Mouse (Mus musculus): ENCODE data around the gene Arpp19.

Gene Arpp19

DNA sequence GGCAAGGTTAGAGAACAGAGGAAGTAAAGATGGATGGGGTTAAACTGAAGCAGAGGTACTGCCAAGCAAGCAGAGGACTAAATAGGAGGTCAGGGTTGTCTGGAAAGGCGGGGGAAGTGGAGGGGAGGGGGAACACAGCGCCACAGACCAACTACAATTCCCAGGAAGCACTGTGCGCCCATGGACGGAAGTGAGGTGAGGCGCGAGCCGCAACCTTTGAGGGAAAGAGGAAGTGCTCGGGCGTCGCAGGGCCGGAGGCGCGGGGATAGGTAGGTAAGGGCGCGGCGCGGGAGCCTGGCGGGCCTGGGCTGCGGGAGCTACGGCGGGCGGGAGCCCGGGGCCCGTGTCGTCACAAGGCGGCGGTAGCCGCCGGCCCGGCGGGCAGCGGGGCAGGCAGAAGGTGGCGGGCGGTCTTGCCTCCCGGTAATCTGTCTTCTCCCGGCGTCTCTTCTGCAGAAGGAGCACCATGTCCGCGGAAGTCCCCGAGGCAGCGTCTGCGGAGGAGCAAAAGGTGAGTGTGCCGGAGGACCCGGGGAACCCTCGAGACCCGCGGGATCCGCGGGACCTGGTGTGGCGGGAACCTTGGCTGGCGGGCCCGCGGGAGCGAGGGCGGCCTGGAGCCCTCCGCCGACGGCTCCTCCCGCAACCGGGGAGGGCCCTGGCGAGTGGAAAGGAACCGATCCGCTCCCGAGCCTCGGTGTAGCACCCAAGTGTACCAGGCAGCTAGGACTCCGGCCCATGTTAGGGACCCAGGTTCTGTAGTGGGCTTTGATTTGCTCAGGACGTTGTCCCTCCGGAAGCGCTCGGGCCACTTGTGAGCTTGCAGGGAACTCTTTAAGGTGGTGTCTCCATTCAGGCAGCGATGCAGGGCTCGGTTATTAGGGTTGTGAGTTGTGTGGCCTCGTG lies at the start of gene Arpp19:
TSS of gene Arpp19 (plus strand) at position 164 of the 906 bp plus-strand sequence.
- CTCF ChIA-PET = interaction anchor here (0.9 kb wide), 1 partner anchor 12 kb away, joined by 15 read pairs; no protein-coding TSS in a partner anchor

DNA sequence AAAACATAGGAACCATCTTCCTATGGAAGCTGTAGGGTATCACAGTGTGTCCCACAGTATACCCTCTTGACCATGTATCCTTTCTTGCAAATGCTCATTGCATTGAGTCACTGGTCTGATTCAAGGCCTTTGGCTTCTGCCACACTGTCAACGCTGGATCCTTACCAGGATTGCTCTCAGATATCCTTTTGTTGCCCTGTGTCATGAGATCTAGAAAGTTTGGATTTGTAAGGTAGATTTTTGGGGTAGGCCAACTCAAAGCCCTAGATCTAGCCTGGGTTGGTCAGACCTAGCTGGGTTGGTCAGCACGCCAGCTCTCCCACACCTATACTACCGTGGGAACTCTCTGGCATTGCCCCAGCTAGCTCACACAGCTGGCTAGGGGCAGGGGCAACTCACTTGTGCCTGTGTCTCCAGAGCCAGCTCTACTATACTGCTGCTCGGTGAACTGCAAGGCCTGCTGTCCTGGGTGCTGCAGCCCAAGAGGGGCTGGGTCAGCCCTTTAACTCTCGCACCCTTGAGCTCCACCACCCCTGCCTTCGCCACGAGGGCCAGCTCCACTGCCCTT lies 48.4 kb upstream of the Arpp19 start:
- CTCF ChIA-PET = no interaction called here

DNA sequence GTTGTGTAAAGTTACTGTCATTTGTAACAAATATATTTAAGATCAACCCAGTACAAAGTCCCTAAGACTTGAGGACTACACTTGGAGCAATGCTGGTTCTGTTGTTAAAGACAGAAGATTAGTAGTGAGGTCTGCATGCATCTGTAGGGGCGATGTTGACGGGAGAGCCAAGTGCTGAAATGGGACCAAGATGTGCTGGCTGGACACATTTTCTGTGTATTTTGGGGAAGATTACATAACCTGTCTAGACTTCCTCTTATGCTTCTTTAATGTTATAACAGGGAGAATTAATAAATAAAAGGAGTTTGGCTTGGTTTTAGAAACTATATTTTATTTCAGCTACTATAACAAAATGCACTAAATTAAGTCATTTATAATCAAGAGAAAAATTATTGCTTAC lies 47.4 kb upstream of the Arpp19 start:
- CTCF ChIA-PET = no interaction called here

DNA sequence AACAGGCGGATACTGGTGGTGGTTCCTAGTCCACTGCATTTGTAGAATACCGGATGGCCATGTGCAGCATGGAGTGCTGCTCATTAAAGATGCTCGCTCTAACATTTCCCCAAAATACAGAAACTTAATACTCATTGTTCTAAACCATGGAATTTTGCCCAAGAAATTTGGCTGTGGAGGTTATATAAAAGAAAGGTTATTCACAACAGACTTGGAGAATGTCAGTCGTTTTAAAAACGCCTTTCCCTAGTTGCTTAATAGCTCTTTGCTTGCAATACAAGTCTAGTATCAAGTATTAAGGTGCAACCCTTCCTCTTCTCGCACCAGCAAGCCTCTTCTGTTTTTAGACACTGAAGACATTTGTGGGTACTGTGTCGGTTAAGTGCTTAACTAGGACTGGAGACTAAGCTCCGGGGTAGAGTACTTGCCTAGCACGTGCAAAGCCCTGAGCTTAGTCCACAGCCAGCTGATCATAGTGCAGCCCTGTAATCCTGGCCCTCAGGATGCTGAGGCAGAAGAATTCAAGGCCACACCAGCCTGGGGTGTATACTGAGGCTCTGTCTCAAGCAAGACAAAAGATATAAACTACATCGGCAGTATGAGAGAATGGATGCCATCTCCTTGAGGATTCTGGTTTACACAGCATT lies 42.7 kb upstream of the Arpp19 start:
- CTCF ChIA-PET = interaction anchor here (0.8 kb wide), 1 partner anchor 42 kb away, joined by 3 read pairs; the partner anchor contains the start of gene Fam214a

DNA sequence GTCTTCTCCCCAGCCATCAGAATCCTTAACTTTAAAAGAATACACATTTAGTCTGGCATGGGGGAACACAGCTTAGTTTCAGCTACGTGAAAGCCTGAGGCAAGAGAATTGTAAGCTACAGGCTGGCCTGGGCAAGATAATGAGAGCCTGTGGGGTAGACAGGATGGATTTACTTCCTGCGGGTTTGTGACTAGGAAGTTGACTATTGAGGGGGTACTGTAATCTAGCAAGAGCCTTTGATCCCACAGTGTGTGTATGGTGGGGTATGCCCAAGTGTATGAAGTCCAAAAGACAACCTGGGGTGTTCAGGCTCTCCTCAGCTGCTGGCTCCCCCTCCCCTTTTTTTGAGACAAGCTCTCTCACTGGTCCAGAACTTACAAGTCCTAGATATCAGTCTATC lies 41.1 kb upstream of the Arpp19 start:
- CTCF ChIA-PET = no interaction called here

DNA sequence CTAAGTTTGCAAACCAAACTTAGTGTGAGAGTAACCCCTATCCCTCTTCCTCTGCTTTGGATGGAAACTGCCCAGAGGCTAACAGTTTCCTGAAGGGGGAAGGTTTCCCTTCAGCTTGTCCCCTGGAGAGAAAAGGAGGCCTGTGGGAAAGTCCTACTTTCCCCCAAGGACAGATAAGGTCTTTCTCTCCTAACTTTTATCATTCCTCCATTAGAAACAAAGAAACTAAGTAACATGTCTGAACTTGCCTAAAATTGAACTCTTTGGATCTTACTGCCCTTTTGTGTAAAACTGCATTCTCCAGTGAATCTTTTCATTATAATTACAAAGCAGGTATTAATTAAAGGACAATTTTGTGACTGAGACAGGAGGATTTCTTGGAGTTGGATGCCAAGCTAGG lies 39.4 kb upstream of the Arpp19 start:
- CTCF ChIA-PET = no interaction called here

DNA sequence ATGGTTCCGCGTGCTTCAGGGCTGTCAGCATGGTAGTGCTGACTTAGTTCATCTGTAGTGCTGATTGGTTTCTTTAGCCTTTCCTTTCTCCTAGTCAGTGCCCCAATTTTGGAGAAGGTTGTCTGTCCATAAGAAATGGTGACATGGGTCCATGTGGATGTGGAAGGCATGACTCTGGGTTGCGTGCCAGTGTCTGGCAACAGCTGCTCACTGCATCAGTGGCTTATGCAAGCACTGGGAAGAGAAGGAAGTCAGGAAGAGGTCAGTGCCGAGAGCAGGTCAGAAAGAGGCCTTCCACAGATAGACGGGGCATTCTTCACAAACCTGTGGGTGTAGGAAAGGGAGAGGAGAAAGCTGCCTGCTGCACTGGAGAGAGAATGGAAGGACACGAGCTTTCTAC lies 36.4 kb upstream of the Arpp19 start:
- CTCF ChIA-PET = no interaction called here

DNA sequence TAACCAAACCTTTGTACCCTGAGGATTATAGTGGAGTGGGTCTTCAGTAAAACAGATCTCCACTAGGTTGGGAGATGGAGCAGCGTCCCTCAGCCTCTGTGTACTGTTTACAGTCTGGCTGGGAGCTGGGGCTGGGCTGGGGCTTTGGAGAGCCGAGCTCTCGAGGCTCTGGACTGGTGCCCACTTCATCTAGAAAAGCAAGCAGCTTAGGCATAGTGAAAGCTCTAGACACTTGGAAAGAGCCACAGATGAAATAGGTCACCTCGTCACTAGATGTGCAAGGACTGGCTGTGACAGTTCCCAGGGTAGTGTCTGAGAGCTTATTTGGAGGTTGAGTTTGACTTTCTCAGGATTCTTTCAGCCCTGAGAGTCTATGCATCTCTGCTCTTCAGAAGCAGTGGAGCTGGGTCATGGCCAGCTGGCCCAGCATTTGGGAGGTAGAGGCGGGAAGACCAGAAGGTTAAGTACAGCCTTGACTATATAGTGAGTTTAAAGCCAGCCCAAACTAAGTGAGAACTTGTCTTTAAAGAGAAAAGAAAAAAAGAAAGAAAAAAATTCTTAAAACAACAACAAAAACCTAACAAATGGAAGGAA lies 35.7 kb upstream of the Arpp19 start:
- CTCF ChIA-PET = no interaction called here

DNA sequence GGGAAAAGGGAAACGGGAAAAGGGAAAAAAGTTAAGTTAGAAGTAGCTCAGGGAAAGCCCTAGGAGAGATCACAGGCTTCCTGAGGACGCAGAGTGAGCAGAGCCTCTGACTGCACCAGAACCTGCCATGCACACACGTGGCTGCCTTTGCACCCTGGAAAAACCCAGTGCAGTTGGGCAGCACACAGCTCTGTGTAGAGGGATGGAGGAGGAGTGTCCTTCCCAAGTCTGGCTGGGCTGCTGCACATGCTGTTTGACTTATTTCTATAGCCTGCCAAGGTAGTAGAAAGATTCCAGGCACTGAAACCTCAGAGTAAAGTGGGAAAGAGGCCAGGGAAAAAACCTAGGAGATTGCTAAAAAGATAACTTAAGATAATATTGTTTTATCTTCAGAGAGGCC lies 35.2 kb upstream of the Arpp19 start:
- CTCF ChIA-PET = no interaction called here

DNA sequence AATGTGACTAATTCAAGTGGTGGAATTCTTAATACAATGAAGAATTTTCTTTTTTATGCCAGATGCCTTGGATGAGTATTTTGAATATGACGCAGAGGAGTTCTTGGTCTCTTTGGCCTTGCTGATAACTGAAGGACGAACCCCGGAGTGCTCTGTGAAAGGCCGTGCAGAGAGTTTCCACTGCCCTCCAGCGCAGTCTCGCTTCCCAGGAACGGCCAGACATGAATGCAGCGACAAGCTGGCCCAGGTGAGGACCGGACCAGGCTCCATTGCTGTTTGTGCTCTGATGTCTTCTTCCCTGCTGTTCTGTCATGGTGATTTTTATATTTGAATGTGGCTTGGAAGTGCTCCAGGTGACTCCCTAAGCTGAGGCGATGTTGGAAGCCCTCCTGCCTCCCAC lies 33.2 kb upstream of the Arpp19 start:
- CTCF ChIA-PET = interaction anchor here (0.9 to 1.2 kb wide), 2 partner anchors 11 to 98 kb away, joined by 3 to 4 read pairs; no protein-coding TSS in a partner anchor

DNA sequence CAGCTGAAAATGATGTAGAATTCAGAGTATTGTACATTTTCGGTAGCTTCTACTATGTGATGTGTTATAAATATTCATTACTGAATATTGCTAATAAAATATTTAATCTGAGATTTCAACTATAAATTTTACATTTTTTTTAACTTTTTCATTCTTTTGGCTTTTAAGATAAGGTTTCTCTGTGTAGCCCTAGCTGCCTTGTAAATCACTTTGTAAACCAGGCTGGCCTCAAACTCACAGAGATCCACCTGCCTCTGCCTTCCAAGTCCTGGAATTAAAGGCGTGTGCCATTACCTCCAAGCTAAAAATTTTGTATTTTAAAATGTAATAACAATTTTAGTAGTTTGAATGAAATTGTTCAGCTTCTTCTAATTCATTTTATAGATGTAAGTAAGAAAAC lies 20.8 kb upstream of the Arpp19 start:
- CTCF ChIA-PET = interaction anchor here (1.4 kb wide), 1 partner anchor 39 kb away, joined by 4 read pairs; no protein-coding TSS in a partner anchor

DNA sequence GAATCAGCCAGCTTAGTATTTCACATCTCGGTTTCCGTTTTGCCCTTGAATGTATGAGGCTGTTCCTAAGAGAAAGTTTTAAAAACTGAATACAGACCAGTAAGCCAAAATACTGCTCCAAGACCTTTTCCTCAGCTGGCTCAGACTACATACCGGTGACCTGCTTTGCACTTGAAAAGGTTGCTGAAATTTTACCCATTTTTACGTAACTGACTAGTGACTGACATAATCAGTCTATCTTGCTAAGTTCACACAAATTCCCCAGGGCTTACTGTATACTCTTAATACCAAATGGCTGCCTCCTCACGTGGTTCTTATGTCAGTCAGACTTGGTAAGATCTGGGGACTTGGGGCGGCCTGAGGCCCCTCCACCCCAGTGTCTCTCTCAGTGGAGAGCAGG lies 18.2 kb upstream of the Arpp19 start:
- CTCF ChIA-PET = no interaction called here

DNA sequence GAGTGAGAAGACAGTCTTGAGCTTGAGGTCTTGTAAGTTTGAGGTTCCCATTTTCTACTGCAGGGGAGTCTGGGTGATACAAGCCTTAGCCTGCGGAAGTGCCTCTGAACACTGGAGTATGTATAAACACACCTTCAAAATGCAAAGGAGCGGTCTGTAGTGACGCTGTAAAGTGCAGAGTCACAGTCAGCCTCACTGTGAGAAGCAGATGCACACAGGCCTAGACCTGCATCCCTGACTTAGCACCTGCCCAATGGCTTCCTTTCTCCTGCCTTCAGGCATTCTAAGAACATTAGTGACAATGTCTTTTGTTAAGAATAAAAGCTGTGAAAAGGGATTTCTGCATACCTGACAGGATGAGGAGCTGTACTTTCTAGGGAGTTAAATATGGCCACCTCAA lies 17.8 kb upstream of the Arpp19 start:
- CTCF ChIA-PET = no interaction called here

DNA sequence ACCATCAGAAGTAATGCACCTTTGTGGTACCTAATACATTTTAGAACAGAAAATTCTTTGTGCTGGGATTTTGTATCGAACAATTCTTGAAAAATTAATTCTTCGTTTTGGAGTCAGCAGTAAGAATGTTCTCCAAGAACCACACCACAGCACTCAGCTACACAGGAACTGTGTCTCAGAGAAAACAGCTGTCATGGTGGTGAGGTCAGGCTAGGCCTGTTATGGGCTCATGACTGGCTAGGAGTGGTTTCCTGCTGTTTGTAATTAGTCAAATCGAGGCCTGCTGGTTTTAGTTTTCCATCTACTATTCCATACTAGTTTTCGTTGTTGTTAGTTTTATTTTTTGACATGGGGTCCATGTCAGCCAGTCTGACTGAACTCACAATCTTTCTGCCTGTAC lies 16.9 kb upstream of the Arpp19 start:
- CTCF ChIA-PET = no interaction called here

DNA sequence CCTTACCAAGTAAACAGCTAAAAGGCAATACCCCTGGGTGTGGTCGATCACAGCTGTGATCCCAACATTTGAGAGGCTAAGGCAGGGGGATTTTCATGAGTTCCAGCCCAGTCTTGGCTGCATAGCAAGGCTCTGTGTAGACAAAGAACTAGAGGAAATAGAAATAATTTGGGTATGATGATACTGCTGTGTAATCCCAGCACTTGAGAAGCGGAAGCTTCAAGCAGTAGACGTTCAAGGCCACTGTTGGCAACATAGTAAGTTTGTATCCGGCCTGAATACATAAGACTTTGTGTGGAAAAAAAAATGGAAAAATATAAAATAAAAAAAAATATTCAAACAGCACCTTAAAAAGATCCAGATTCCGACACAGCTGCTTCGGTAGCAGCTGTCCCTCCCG lies 14.9 kb upstream of the Arpp19 start:
- CTCF ChIA-PET = no interaction called here

DNA sequence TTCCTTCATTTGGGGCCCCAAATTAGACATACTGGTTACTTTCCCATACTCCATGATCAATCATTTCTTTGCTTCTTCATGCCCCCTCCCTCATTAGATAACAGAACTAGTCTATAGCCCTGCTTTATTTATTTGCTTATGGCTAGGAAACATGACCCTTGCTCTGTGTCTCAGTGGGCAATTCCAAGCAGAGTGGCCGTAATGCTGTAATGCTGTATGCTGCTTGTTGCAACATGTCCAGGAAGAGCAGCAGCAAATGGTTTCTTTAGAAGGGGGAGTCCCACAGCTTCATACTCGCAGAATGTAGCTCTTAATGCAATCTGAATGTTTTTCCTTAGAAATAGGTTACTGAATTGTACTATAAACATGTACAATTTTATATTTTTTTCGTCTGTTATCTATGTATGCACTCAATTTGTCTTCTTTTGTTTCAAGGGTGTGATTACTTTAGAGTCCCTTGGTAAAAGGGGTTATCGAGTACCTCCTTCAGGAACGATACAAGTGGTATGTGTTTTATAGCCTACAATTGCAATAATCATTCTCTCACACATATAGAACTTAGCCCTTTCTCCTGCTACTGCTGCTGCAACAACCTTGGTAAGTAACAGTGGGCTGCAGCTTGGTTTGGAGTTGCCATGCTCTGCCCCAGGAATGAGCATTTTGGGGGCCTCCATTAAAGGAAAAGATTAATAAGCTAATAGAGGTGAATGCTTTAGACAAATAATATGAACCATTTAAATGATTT lies 14.1 kb upstream of the Arpp19 start:
- CTCF ChIA-PET = no interaction called here

DNA sequence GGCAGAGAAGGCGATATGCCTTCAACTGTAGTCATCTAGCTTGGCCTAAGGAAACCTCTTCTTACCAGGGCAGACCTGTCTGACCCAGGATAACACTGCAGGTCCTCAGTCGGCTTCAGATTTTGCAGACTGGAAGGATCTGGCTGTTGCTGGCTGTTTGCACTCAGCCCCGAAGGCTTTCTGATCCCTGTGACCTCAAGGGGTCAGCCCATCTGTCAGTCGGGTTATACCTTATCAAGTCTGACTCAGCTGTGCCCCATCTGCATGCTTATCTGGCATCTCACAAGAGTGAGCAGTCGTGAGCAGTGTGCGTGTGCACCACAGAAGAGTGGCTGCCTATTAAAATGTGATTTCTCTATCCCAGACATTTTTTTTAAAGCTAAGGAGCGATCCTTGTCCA lies 13.3 kb upstream of the Arpp19 start:
- CTCF ChIA-PET = no interaction called here

DNA sequence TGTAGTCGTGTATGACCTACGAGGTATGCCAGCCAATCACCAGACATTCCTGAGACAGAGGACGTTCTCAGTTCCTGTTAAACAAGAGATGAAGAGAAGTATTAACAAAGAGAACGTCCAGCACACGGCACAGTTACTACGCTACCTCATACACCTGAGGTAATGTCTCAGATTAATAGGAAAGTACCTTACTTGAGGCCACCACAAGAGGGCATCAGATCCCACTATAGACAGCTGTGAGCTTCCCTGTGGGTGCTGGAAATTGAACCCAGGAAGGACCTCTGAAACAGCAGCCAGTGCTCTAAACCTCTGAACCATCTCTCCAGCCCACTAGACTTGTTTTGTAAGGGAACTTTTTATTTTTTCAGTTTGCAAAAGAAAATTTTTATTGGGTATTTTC lies 11.7 kb upstream of the Arpp19 start:
- CTCF ChIA-PET = interaction anchor here (0.6 to 0.7 kb wide), 2 partner anchors 119 to 518 kb away, joined by 3 read pairs; no protein-coding TSS in a partner anchor

DNA sequence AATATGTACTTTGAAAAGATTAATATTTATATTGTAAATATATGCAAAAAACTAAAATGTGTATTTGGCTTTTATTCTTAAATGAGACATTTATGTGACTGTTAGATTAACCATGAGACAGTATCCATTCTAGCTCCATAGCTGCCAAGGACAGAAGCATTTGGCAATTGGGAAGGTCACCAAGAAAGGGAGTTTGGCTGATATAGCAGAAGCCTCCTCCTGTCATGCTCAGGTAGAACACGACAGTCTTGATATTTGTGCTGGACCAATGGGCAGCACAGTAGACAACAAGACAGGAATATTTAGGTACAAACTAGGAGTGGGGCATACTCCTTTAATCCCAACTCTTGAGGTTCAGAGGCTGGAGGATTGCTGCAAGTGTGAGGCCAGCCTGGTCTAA lies 5.0 kb upstream of the Arpp19 start:
- CTCF ChIA-PET = interaction anchor here (0.7 kb wide), 1 partner anchor 230 kb away, joined by 3 read pairs; no protein-coding TSS in a partner anchor

DNA sequence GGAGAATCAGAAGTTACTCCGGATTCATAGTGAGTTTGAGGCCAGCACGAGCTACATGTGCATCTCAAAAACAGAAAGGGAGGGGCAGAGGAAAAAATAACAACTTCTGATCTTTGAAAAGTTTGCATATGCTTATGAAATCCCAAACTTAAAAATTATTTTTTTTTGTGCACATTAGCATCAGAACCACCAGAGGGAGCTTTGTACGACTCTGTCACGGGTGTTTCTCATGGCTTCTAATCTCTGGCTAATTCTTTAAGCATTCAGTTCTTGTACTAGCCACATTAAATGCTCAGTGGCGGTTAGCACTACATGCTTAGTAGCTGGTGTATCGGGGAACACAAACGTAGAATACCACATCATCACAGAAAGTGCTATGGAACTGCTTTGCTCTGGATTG lies 4.3 kb upstream of the Arpp19 start:
- CTCF ChIA-PET = no interaction called here

DNA sequence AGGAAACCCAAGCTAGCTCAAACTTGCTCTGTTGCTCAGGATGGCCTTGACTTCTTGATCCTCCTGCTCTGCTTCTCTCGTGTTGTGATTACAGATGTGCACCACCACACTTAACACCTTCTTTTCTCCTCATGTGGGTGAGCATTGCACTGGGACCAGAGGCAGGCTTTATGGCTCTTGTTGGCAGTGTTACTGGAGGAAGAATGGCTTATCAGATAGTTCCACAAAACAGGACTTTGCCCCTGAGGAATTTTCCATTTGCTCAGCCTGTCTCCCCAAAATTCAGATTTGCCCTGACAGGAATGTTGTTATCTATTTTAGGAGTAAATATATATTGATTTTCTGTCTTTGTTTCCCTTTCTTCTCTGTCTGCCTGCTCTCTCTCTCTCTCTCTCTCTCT lies 2.7 kb upstream of the Arpp19 start:
- CTCF ChIA-PET = no interaction called here

DNA sequence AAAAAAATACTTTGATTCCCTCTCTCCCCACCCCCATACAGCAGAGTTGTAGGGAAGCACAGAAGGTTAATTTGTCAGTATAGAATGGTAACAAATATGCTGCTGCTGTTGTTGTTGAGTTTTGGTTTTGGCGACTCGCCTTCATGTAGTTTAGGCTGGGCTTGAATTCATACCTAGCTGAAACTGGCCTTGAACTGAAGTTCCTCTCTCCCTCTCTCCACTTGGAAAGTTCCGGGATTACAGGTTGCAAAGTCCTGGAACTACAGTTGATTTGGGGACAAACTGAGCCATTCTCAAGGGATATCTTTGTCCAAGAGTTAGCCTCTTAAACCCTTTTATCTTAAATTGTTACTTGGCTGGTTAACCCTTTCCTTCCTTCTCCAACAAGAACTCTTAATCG lies 1.5 kb upstream of the Arpp19 start:
- CTCF ChIA-PET = no interaction called here
